Mouse (Mus musculus): ENCODE results near the gene Gpatch4. TPM values are rescaled to one million over a fixed set of nuclear protein-coding genes. Genes with fewer than 3 reads are reported as not detected.

The Gpatch4 gene
- polyA plus RNA-seq, 1 experiment from 2014 or later: 36.6 TPM

GRCm38 (mm10) chr3:88082224-88082618, 39.3 kb downstream of the Gpatch4 start:
- no peak for ATAC-seq (ENCODE audit: low FRiP score)
- Histone ChIP-seq H3K27ac (replicated peaks) (no peak overlapping the region), H3K4me2 (peak overlapping the region; percentile 80), H3K9ac (replicated peaks) (no peak overlapping the region), H3K27me3 (replicated peaks) (no peaks in the 10 kb centered on the region), H3K36me3 (no peaks in the 10 kb centered on the region), H3K9me3 (replicated peaks) (no peaks in the 10 kb centered on the region), H3K4me3 (replicated peaks) (peak overlapping the region; percentile 43), H3K4me1 (peaks cover 16% of the 10 kb centered on the region)
- 3% methylated on average over 13 of the region's 13 CpGs for WGBS

GRCm38 (mm10) chr3:88082663-88083062, 39.8 kb downstream of the Gpatch4 start:
- peaks cover 16% of the 10 kb centered on the region for H3K4me1 ChIP-seq
- H3K36me3 ChIP-seq: no peaks in the 10 kb centered on the region
- no peaks in the 10 kb centered on the region for H3K9me3 ChIP-seq (replicated peaks)
- no peaks in the 10 kb centered on the region for H3K27me3 ChIP-seq (replicated peaks)
- no peak overlapping the region for H3K9ac ChIP-seq (replicated peaks)
- peak overlapping the region; percentile 43; the same call in 1 of the 2 replicates for H3K4me3 ChIP-seq (replicated peaks)
- ATAC-seq (ENCODE audit: low FRiP score): no peak
- 28% methylated on average over 4 of the region's 4 CpGs for WGBS
- H3K27ac ChIP-seq (replicated peaks): no peak overlapping the region
- peak overlapping the region; percentile 80 for H3K4me2 ChIP-seq

DNA sequence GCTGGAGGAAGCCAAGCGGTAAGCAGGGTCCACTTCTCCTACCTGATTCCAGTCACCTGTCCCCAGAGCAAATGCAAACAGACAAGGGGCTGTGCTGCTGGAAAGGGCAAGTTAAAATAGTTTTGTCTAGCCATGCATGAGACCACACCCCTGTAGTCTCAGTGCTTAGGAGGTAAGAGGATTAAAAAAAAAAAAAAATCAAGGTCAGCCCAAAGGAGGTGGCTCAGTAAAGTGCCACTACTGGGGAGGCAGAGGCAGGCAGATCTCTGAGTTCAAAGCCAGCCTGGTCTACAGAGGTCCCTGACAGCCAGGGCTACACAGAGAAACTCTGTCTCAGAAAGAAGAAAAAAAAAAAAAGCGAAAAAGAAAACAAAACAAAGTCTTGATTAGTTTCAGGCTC, 41.1 kb downstream of the Gpatch4 start:
- ATAC-seq (ENCODE audit: low FRiP score): no peak

DNA sequence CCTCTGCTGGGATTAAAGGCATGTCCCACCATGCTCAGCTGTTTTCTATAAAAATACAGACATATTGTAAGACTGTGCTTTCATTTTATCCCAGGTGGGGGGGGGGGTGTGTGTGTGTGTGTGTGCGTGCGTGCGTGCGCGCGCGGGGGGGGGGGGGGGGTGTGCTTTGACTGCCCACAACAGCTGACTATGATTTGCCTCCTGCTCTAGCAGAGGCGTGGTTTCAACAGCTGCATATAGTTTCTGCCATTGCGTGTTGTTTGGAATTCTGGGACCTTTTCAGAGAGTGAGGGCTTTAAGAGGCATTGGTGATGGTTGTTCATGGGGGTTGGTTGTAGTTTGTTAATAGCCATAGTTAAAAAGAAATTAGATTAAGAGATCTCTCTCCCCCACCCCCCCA, 42.6 kb downstream of the Gpatch4 start:
- Histone ChIP-seq H3K9me3 (replicated peaks) (no peaks in the 10 kb centered on the region), H3K27ac (replicated peaks) (no peak overlapping the region), H3K9ac (replicated peaks) (no peak overlapping the region), H3K4me1 (peaks cover 16% of the 10 kb centered on the region), H3K4me3 (replicated peaks) (no peak overlapping the region), H3K36me3 (no peaks in the 10 kb centered on the region), H3K27me3 (replicated peaks) (no peaks in the 10 kb centered on the region), H3K4me2 (no peak overlapping the region)
- WGBS: 92% methylated on average over 8 of the region's 9 CpGs
- no peak for ATAC-seq (ENCODE audit: low FRiP score)

More for the DNA sequence above, 41.1 kb downstream of the Gpatch4 start:
- Histone ChIP-seq H3K4me2 (no peak overlapping the region), H3K27ac (replicated peaks) (no peak overlapping the region), H3K4me3 (replicated peaks) (no peak overlapping the region), H3K4me1 (peaks cover 16% of the 10 kb centered on the region), H3K9me3 (replicated peaks) (no peaks in the 10 kb centered on the region), H3K27me3 (replicated peaks) (no peaks in the 10 kb centered on the region), H3K9ac (replicated peaks) (no peak overlapping the region), H3K36me3 (no peaks in the 10 kb centered on the region)
- WGBS: 93% methylated on average over 2 of the region's 2 CpGs

DNA sequence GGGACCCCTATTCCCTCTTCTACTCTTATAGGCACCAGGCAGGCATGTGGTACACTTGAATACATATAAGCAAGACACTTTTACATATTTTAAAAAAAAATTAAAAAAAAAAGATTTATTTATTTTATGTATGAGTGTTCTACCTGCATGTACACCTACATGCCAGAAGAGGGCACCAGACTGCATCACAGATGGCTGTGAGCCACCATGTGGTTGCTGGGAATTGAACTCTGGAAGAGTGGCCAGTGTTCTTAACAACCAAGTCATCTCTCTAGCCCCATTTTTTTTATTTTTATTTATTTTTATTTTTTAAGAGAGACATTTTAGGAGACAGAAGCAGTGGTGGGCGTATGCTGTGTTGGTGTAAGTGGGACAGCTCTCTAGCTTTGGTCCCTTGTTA, 44.8 kb downstream of the Gpatch4 start:
- no peaks in the 10 kb centered on the region for H3K27me3 ChIP-seq (replicated peaks)
- no peak overlapping the region for H3K27ac ChIP-seq (replicated peaks)
- no peak for ATAC-seq (ENCODE audit: low FRiP score)
- no peaks in the 10 kb centered on the region for H3K9me3 ChIP-seq (replicated peaks)
- no peak overlapping the region for H3K9ac ChIP-seq (replicated peaks)
- peaks cover 3% of the 10 kb centered on the region; the same call in 1 of the 2 replicates for H3K4me1 ChIP-seq
- H3K36me3 ChIP-seq: no peaks in the 10 kb centered on the region
- 83% methylated on average over 1 of the region's 1 CpGs for WGBS
- H3K4me3 ChIP-seq (replicated peaks): no peak overlapping the region
- H3K4me2 ChIP-seq: no peak overlapping the region

DNA sequence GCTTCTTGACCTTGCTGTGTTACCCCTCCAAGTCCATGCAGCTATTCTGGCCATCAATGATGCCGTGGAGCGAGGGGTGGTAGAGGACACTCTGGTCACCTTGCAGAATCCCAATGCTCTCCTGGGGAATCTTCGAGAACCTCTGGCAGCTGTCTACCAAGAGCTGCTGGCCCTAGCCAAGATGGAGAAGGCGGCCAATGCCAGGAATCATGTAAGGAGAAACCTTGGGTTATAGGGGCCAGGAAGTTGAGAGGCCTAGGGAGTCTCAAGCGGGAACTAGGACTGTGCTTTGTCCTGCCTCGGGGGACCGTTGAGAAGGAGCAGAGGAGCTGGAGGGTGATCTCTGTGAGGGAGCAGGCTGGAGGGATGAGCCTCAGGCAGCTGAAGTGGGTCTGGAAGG, 47.2 kb downstream of the Gpatch4 start:
- Histone ChIP-seq H3K4me3 (replicated peaks) (no peak overlapping the region), H3K9me3 (replicated peaks) (no peaks in the 10 kb centered on the region), H3K36me3 (no peaks in the 10 kb centered on the region), H3K4me2 (no peak overlapping the region), H3K27me3 (replicated peaks) (no peaks in the 10 kb centered on the region), H3K4me1 (peaks cover 6% of the 10 kb centered on the region), H3K9ac (replicated peaks) (no peak overlapping the region), H3K27ac (replicated peaks) (no peak overlapping the region)
- WGBS: 94% methylated on average over 7 of the region's 7 CpGs
- ATAC-seq (ENCODE audit: low FRiP score): no peak

DNA sequence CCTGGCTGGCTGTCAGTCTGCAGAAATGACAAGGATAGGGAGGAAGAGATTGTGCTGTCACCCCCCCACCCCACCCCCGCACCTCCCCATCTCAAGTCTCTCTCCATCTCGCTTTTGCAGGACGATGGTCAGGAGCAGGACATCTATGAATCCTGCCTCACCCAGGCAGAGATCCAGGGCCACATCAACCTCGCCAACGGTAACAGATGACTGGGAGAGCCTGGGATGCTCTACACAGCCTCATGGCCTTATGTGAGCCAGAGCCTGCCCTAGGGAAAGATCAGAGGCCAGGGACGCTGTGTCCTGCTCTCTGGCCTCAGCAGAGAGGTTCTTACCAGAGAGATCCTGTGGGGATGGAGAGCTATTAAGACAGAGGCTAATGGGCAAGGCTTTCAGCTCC, 47.7 kb downstream of the Gpatch4 start:
- no peak for ATAC-seq (ENCODE audit: low FRiP score)
- Histone ChIP-seq H3K4me1 (peaks cover 6% of the 10 kb centered on the region), H3K9me3 (replicated peaks) (no peaks in the 10 kb centered on the region), H3K27me3 (replicated peaks) (no peaks in the 10 kb centered on the region), H3K4me2 (no peak overlapping the region), H3K4me3 (replicated peaks) (no peak overlapping the region), H3K27ac (replicated peaks) (no peak overlapping the region), H3K9ac (replicated peaks) (no peak overlapping the region), H3K36me3 (no peaks in the 10 kb centered on the region)
- WGBS: 95% methylated on average over 6 of the region's 6 CpGs

DNA sequence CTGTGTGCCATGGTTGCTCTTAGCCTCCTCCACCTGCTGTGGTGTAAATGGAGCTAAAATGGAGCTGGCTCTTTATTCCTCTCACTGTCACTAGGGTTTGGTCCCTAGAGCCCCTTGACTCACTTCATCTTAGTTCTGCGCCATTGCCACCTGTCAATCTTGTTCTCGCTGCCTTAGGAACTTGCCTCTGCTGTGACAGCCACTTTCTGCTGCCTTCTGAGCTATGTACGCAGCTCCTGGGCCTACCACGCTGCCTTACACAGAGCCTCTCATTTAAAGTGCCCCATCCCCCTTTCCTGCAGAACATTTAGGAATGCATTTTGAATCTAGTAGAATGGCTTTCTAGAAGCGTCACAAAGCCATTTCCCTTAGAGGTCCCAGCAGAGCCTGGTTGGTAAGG, 51.2 kb downstream of the Gpatch4 start:
- H3K27ac ChIP-seq (replicated peaks): no peak overlapping the region
- H3K4me1 ChIP-seq: peaks cover 6% of the 10 kb centered on the region
- 75% methylated on average over 5 of the region's 5 CpGs for WGBS
- no peak for ATAC-seq (ENCODE audit: low FRiP score)
- no peak overlapping the region for H3K4me3 ChIP-seq (replicated peaks)
- no peak overlapping the region for H3K4me2 ChIP-seq
- H3K27me3 ChIP-seq (replicated peaks): no peaks in the 10 kb centered on the region
- no peaks in the 10 kb centered on the region for H3K36me3 ChIP-seq
- H3K9me3 ChIP-seq (replicated peaks): no peaks in the 10 kb centered on the region
- H3K9ac ChIP-seq (replicated peaks): no peak overlapping the region

DNA sequence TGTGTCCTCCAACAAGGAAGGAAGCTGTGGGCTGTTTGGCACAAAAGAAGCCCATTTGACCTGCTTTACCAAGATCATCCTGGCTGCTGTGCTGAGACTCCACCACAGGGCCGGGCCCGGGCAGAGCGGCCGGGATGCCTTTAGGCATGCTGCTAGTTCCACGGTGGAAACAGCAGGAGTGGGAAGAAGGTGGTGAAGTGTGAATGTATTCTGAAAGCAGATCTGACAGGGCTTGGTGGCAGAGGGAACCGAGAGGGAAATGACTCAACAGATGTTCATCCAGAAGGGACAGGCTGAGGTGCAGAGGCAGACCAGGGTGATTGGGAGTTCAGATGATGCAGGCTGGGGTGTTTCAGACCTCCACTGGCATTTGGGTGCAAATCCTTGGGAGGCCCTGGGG, 54.8 kb downstream of the Gpatch4 start:
- H3K9me3 ChIP-seq (replicated peaks): no peaks in the 10 kb centered on the region
- peaks cover 6% of the 10 kb centered on the region for H3K4me1 ChIP-seq
- no peak overlapping the region for H3K4me3 ChIP-seq (replicated peaks)
- no peak overlapping the region for H3K4me2 ChIP-seq
- ATAC-seq (ENCODE audit: low FRiP score): no peak
- WGBS: 88% methylated on average over 6 of the region's 6 CpGs
- no peaks in the 10 kb centered on the region for H3K27me3 ChIP-seq (replicated peaks)
- H3K36me3 ChIP-seq: no peaks in the 10 kb centered on the region
- no peak overlapping the region for H3K9ac ChIP-seq (replicated peaks)
- no peak overlapping the region for H3K27ac ChIP-seq (replicated peaks)

DNA sequence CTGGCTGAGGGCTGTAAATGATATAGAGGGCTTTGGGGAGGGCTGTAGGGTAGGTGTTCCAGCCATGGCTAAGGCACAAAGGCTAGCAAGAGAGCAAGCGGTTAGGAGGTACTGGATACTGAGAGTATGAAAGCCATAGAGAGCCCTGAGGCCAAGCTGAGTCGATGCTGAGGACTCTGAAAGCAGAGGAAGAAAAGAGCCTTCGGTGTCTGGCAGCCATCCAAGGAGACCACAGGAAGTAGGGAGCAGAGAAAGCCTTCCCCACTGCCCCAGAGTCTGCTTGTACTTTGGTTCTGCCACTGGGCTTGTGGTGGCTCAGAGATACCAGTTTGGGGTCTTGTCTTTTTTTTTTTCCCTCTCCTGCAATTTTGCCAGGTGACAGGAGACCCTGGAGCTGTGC, 57.3 kb downstream of the Gpatch4 start:
- Histone ChIP-seq H3K9ac (replicated peaks) (no peak overlapping the region), H3K27me3 (replicated peaks) (no peaks in the 10 kb centered on the region), H3K4me2 (no peak overlapping the region), H3K4me3 (replicated peaks) (no peak overlapping the region), H3K27ac (replicated peaks) (0 out of 2 replicates have a peak overlapping the region, but pooled peaks have one; percentile 13), H3K9me3 (replicated peaks) (no peaks in the 10 kb centered on the region), H3K4me1 (no peaks in the 10 kb centered on the region), H3K36me3 (no peaks in the 10 kb centered on the region)
- ATAC-seq (ENCODE audit: low FRiP score): no peak
- 79% methylated on average over 3 of the region's 3 CpGs for WGBS

DNA sequence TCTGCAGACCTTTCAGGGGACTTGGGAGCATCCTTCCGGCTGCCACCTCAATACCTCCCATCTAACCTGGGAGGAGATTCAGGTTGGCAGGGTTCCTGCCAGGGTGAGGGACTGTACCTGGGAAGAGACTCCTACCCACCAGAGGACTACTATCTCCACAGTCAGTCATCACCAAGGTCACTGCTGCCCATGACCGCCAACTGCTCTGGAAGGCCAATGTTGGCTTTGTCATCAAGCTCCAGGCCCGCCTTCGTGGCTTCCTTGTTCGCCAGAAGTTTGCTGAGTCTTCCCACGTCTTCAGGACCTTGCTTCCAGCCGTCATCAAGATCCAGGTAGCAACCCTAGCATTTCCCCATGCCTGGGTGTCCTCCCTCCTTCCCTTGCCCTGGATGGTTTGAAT, 58.8 kb downstream of the Gpatch4 start:
- ATAC-seq (ENCODE audit: low FRiP score): no peak
- H3K27ac ChIP-seq (replicated peaks): no peak overlapping the region
- no peak overlapping the region for H3K9ac ChIP-seq (replicated peaks)
- no peaks in the 10 kb centered on the region for H3K27me3 ChIP-seq (replicated peaks)
- no peaks in the 10 kb centered on the region for H3K36me3 ChIP-seq
- no peak overlapping the region for H3K4me3 ChIP-seq (replicated peaks)
- WGBS: 96% methylated on average over 7 of the region's 7 CpGs
- no peak overlapping the region for H3K4me2 ChIP-seq
- H3K4me1 ChIP-seq: no peaks in the 10 kb centered on the region
- H3K9me3 ChIP-seq (replicated peaks): no peaks in the 10 kb centered on the region

DNA sequence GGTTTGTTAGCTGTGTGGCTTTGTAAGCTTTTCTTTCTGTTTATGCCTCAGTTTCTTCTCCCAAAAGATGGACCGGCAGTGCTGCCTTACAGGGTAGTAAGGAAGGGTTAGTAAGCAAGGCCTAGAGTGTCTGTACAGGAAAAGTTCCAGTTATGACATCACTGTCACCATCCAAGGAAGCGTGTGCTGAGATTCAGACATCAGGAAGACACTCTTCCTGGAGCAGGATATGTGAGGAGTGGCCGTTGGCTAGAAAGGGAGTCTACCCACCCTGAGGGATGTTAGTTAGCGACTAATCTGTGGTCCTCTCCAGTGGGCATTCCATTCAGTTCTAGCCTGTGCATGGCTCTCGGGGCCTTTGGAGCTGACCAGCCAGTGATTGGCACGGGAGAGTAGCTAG, 59.3 kb downstream of the Gpatch4 start:
- no peak overlapping the region for H3K4me2 ChIP-seq
- H3K27me3 ChIP-seq (replicated peaks): no peaks in the 10 kb centered on the region
- no peaks in the 10 kb centered on the region for H3K36me3 ChIP-seq
- no peaks in the 10 kb centered on the region for H3K4me1 ChIP-seq
- 90% methylated on average over 6 of the region's 6 CpGs for WGBS
- no peak overlapping the region for H3K4me3 ChIP-seq (replicated peaks)
- H3K9me3 ChIP-seq (replicated peaks): no peaks in the 10 kb centered on the region
- no peak overlapping the region for H3K27ac ChIP-seq (replicated peaks)
- H3K9ac ChIP-seq (replicated peaks): no peak overlapping the region
- no peak for ATAC-seq (ENCODE audit: low FRiP score)

DNA sequence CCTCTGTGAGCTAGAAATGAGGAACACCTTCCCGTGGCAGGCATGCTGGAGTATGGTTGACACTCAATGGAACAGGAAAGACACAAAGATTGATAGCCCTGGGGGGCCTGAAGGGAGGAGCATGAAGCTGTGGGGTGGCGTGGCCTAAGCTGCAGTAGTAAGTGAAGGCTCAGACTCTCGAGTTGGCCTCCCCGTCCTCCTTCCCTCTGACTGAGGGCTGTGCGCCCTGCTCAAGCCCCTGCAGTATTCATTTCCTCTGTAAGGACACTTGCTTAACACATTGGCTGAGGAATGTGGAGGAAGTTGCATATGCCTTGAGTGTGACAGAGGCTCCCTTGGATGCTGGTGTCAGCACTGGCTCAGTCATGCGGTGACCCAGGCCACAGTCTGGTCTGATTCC, 59.7 kb downstream of the Gpatch4 start:
- H3K27ac ChIP-seq (replicated peaks): no peak overlapping the region
- no peak overlapping the region for H3K4me3 ChIP-seq (replicated peaks)
- no peaks in the 10 kb centered on the region for H3K36me3 ChIP-seq
- WGBS: 82% methylated on average over 6 of the region's 6 CpGs
- H3K9ac ChIP-seq (replicated peaks): no peak overlapping the region
- H3K27me3 ChIP-seq (replicated peaks): no peaks in the 10 kb centered on the region
- ATAC-seq (ENCODE audit: low FRiP score): no peak
- H3K4me2 ChIP-seq: no peak overlapping the region
- H3K9me3 ChIP-seq (replicated peaks): no peaks in the 10 kb centered on the region
- H3K4me1 ChIP-seq: no peaks in the 10 kb centered on the region

Data from neural tube, embryonic 15.5 days (tissue).